ENCODE assay signal across 20 mouse cellular contexts in genomic region chr7:81995975-81996374, GRCm38 (mm10). TPM values are rescaled to one million over a fixed set of nuclear protein-coding genes. Genes with fewer than 3 reads are reported as not detected.
DNase-seq lines count a peak whose midpoint lies in the region; ATAC-seq lines count a peak whose summit lies in the region.
"Had no signal": no experiment of that assay in that cellular context is flagged by ENCODE, and none has a peak within 500 bp of the region (broad histone marks: within the 10 kb centered on the region; RNA-seq: fewer than 3 reads in every experiment).

No protein-coding gene starts in this region.

- ATAC-seq in kidney, embryonic 15.5 days (replicated peaks; ENCODE audit: low FRiP score), result no peak
- no peak for ATAC-seq in monocyte, adult 5-6 weeks (replicated peaks; ENCODE audit: insufficient number of reproducible peaks, low FRiP score, low TSS enrichment, poor library complexity, severe bottlenecking)
- ATAC-seq: intestine, embryonic 16.5 days; lung, postnatal 0 days; Patski had no signal

- H3K4me3 ChIP-seq in limb, embryonic 10.5 days, result no peak overlapping the region
- H3K4me3 ChIP-seq in kidney, embryonic 15.5 days (replicated peaks), result no peak overlapping the region
- H3K4me3 ChIP-seq: heart, embryonic 13.5 days; liver, embryonic 13.5 days; megakaryocyte, embryonic 14.5 days; neural tube, embryonic 12.5 days had no signal

- H3K27ac ChIP-seq in limb, embryonic 10.5 days, result 0 out of 2 replicates have a peak overlapping the region, but pooled peaks have one; percentile 0
- H3K27ac ChIP-seq in kidney, embryonic 15.5 days, result no peak overlapping the region
- H3K27ac ChIP-seq: heart, embryonic 13.5 days; kidney, postnatal 0 days; liver, embryonic 13.5 days; neural tube, embryonic 12.5 days had no signal

- peaks cover 73% of the 10 kb centered on the region for H3K27me3 ChIP-seq in limb, embryonic 10.5 days (ENCODE audit: low read depth, poor library complexity, severe bottlenecking)
- H3K27me3 ChIP-seq in kidney, embryonic 15.5 days, result peaks cover 91% of the 10 kb centered on the region

- DNase-seq in cerebellum, postnatal 14 days, result peak; percentile 20 to 21
- DNase-seq in cerebellum, postnatal 4 days (ENCODE audit: low spot score in 2 of 2), result no peak
- DNase-seq in urinary bladder, adult 18-20 months (ENCODE audit: low spot score in 2 of 2), result peak; percentile 49 to 57
- DNase-seq in urinary bladder, adult 2 months (ENCODE audit: low spot score), result no peak
- peak; percentile 57 for DNase-seq in limb, embryonic 10.5 days (ENCODE audit: low spot score)
- DNase-seq in layer of hippocampus, postnatal 36 days, result no peak
- DNase-seq: cerebellum, adult 11-12 months; liver, embryonic 13.5 days; right cerebral cortex, postnatal 25 days; thymus, adult 2 months had no signal

- 12% methylated on average over 9 of the region's 9 CpGs for WGBS in limb, embryonic 10.5 days
- WGBS in kidney, embryonic 15.5 days, result 20% methylated on average over 8 of the region's 9 CpGs

- peaks cover 58% of the 10 kb centered on the region for H3K4me1 ChIP-seq in limb, embryonic 10.5 days
- peaks cover 20% of the 10 kb centered on the region for H3K4me1 ChIP-seq in kidney, embryonic 15.5 days

- H3K4me2 ChIP-seq in kidney, embryonic 15.5 days, result no peak overlapping the region
- H3K4me2 ChIP-seq: heart, embryonic 13.5 days; liver, embryonic 13.5 days; neural tube, embryonic 12.5 days had no signal

- no peaks in the 10 kb centered on the region for H3K9me3 ChIP-seq in limb, embryonic 10.5 days (replicated peaks)
- no peaks in the 10 kb centered on the region for H3K9me3 ChIP-seq in kidney, embryonic 15.5 days (replicated peaks)
- H3K9me3 ChIP-seq: heart, embryonic 13.5 days; liver, embryonic 13.5 days; megakaryocyte, embryonic 14.5 days; neural tube, embryonic 12.5 days had no signal

- no peak overlapping the region for H3K9ac ChIP-seq in kidney, embryonic 15.5 days
- H3K9ac ChIP-seq: heart, embryonic 13.5 days; liver, embryonic 13.5 days; neural tube, embryonic 12.5 days had no signal

- no peaks in the 10 kb centered on the region for H3K36me3 ChIP-seq in limb, embryonic 10.5 days
- no peaks in the 10 kb centered on the region for H3K36me3 ChIP-seq in kidney, embryonic 15.5 days
- H3K36me3 ChIP-seq: heart, embryonic 13.5 days; liver, embryonic 13.5 days; neural tube, embryonic 12.5 days had no signal

RNA-seq across cellular contexts. Expression of gene Bnc1, which starts 3.9 kb away (rescaled TPM):
- 0.91 and 1.0 TPM in 2 replicates for polyA plus RNA-seq in urinary bladder, adult 2 months (2012; rRNA removed)
- polyA plus RNA-seq in limb, embryonic 10.5 days (2016; fragmentation: Nextera tagmentation; extraction: Ambion mirVana), result 3.0 and 4.0 TPM in 2 replicates
- polyA plus RNA-seq in kidney, embryonic 15.5 days (2015; fragmentation: Nextera tagmentation; extraction: Ambion mirVana), result 0.22 and 0.91 TPM in 2 replicates
- total RNA-seq in layer of hippocampus, postnatal 36 days (2021), result not detected
- total RNA-seq in monocyte, adult 5-6 weeks (2017), result not detected in 3 replicates
- total RNA-seq: left cerebral cortex, postnatal 10 days had no signal

Comparison
In these comparisons a context has a peak if more than half of its experiments do, and no peak if none do; other contexts are left out.
1. DNase-seq: peak in cerebellum, postnatal 14 days (2 of 2), urinary bladder, adult 18-20 months (2 of 2) and limb, embryonic 10.5 days (single experiment); none in cerebellum, postnatal 4 days (0 of 2), urinary bladder, adult 2 months (single experiment) and layer of hippocampus, postnatal 36 days (0 of 2).